Mouse (Mus musculus) forebrain, embryonic 15.5 days (tissue): Measurements from ENCODE around the gene Ppan. TPM values are rescaled to one million over a fixed set of nuclear protein-coding genes. Genes with fewer than 3 reads are reported as not detected.
A peak's percentile ranks its signal among the peaks of the same experiment; 100 is the strongest.

Source experiments
- ATAC-seq: fragments of 200-750 bp; cut with Nextera tagmentation; replicated peaks from 2 replicates; pipeline ENCODE4 v1.8.0; 2017; ENCODE audit warnings: mild to moderate bottlenecking, moderate TSS enrichment, moderate library complexity
- H3K27ac ChIP-seq: fragments of 300-500 bp; sonication (generic); replicated peaks from 2 replicates; pipeline ENCODE4 v1.5.1; 2015; ENCODE audit warnings: mild to moderate bottlenecking, inconsistent platforms
- H3K27me3 ChIP-seq: fragments of 300-500 bp; sonication (generic); 2 replicates; pipeline ENCODE4 v1.6.1; 2015; ENCODE audit warnings: inconsistent platforms
- H3K36me3 ChIP-seq: fragments of 300-500 bp; sonication (generic); 2 replicates; pipeline ENCODE4 v1.6.1; 2015; ENCODE audit warnings: mild to moderate bottlenecking, inconsistent platforms
- H3K4me1 ChIP-seq: fragments of 300-500 bp; sonication (generic); 2 replicates; pipeline ENCODE4 v1.6.1; 2015; ENCODE audit warnings: inconsistent platforms
- H3K4me2 ChIP-seq: fragments of 300-500 bp; sonication (generic); replicated peaks from 2 replicates; pipeline ENCODE4 v1.6.1; 2015; ENCODE audit warnings: mild to moderate bottlenecking, inconsistent platforms
- H3K4me3 ChIP-seq: fragments of 300-500 bp; sonication (generic); 2 replicates; pipeline ENCODE4 v1.5.1; 2015; ENCODE audit warnings: mild to moderate bottlenecking, inconsistent platforms
- H3K9ac ChIP-seq: fragments of 300-500 bp; sonication (generic); replicated peaks from 2 replicates; pipeline ENCODE4 v1.6.1; 2015; ENCODE audit warnings: mild to moderate bottlenecking, inconsistent platforms
- H3K9me3 ChIP-seq: fragments of 300-500 bp; sonication (generic); 2 replicates; pipeline ENCODE4 v1.6.1; 2016; ENCODE audit warnings: inconsistent platforms
- WGBS: fragments of 180-500 bp; shearing (Covaris S2); methylation state at CpG from one replicate; pipeline ENCODE4 v1.1.7; 2015; ENCODE audit warnings: mixed read lengths; 5-methylcytosine and 5-hydroxymethylcytosine counted together
- microRNA-seq: library from miRNA; unstranded; fragments of <30 nt; microRNA quantifications from one replicate; pipeline ENCODE4, GENCODE M21; 2016
- polyA plus RNA-seq: library from polyadenylated mRNA; unstranded; fragments of >200 nt; fragmentation: Nextera tagmentation; extraction: Ambion mirVana; gene quantifications from 2 replicates; pipeline ENCODE4 v1.2.1, GENCODE M21; 2015

The Ppan gene
- polyA plus RNA-seq, 1 experiment from 2014 or later = 57.1 TPM

DNA sequence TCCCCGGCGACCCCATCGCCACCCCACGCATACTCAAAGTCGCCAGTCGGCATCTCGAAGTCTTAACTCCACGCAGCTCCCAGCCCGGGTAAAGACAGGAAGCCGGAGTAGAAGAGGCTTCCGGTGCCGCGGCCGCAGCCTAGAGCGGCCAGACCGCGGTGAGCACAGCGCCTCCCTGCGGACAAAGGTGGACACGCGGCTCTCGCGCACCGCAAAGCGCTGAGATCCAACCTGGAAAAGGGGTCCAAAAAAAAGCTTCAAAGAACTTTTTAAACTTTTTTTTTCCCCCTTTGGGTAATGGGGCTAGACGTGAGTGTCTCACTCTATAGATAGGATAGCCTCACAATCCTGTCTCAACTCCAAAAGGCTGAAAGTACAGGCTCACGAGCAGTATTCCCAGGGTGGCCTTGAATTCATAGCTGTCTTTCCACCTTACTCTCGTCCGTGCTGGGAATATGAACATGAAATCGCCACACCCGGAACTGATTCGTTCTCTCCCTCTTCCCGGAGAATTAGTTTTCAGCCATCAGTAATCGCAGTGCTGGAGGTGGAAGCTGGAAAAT lies 10.6 kb downstream of the Ppan start, which contains the start of gene Eif3g:
TSS of gene Eif3g (minus strand) at position 113 of the 563 bp plus-strand sequence.
- Histone ChIP-seq H3K9ac (peak within 1 kb of the TSS; percentile 77), H3K4me1 (peaks cover 17% of the 10 kb centered on the region), H3K27me3 (no peaks in the 10 kb centered on the region), H3K9me3 (no peaks in the 10 kb centered on the region), H3K27ac (peak within 1 kb of the TSS; percentile 51), H3K4me2 (peak within 1 kb of the TSS; percentile 87), H3K4me3 (peak within 1 kb of the TSS; percentile 74), H3K36me3 (peaks cover 28% of the 10 kb centered on the region)
- 4% methylated on average over 34 of the region's 34 CpGs for WGBS
- peak; percentile 89 for ATAC-seq

GRCm38 (mm10) chr9:20901466-20902173 lies 13.6 kb downstream of the Ppan start:
- Histone ChIP-seq H3K4me2 (no peak overlapping the region), H3K9ac (no peak overlapping the region; the same call in 1 of the 2 replicates), H3K27ac (no peak overlapping the region), H3K4me3 (no peak overlapping the region), H3K27me3 (no peaks in the 10 kb centered on the region), H3K4me1 (peaks cover 17% of the 10 kb centered on the region), H3K9me3 (no peaks in the 10 kb centered on the region), H3K36me3 (peaks cover 14% of the 10 kb centered on the region)
- WGBS = 13% methylated on average over 13 of the region's 13 CpGs
- no peak for ATAC-seq

DNA sequence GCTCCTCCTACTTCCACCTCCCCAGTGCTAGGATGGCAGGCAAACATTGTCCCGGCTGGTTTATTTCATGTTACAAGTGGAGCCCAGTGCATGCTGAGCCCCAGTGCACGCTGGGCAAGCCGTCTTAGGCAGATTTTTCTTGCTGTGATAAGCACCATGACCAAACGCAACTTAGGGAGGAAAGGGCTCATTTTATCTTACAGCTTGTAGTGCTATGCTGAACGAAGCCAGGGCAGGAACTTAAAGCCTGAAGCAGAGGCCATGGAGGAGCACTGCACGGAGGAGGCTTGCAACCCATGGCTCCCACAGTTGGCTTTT lies 14.2 kb downstream of the Ppan start:
- Histone ChIP-seq H3K27ac (no peak overlapping the region), H3K9ac (no peak overlapping the region), H3K9me3 (no peaks in the 10 kb centered on the region), H3K27me3 (no peaks in the 10 kb centered on the region), H3K36me3 (peaks cover 19% of the 10 kb centered on the region), H3K4me2 (no peak overlapping the region), H3K4me3 (no peak overlapping the region), H3K4me1 (peaks cover 12% of the 10 kb centered on the region)
- ATAC-seq = no peak
- 48% methylated on average over 6 of the region's 6 CpGs for WGBS

- Histone ChIP-seq H3K4me1 (no peaks in the 10 kb centered on the region), H3K9ac (no peak overlapping the region), H3K4me2 (no peak overlapping the region), H3K36me3 (peaks cover 95% of the 10 kb centered on the region), H3K9me3 (no peaks in the 10 kb centered on the region), H3K4me3 (no peak overlapping the region), H3K27ac (no peak overlapping the region), H3K27me3 (no peaks in the 10 kb centered on the region)
- no peak for ATAC-seq
- 72% methylated on average over 9 of the region's 9 CpGs for WGBS
Measured at GRCm38 (mm10) chr9:20909948-20910347, 22.0 kb downstream of the Ppan start.

DNA sequence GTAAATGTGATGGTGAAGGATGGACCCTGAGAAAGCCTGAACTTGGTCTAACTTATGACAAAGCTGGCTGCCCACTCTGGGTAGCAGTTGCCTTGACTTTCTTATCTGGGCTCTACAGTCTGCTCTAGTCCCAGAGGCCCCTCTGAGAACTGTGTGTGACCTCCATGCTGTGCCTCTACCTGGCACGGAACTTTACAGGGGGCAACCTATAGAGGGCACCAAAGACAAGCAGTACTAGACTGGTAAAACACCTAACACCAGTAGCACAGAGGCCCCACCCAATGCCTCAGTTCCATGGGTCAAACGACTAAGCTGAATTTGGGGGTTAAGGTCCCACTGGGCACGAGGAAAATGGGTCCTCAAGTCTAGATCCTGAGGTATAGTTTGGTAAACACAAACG lies 28.2 kb downstream of the Ppan start:
- Histone ChIP-seq H3K27ac (no peak overlapping the region), H3K36me3 (peaks cover 100% of the 10 kb centered on the region), H3K9ac (no peak overlapping the region), H3K9me3 (no peaks in the 10 kb centered on the region), H3K4me2 (no peak overlapping the region), H3K4me1 (no peaks in the 10 kb centered on the region), H3K4me3 (no peak overlapping the region), H3K27me3 (no peaks in the 10 kb centered on the region)
- 84% methylated on average over 4 of the region's 4 CpGs for WGBS
- ATAC-seq = no peak

GRCm38 (mm10) chr9:20923258-20923657 lies 35.3 kb downstream of the Ppan start:
- Histone ChIP-seq H3K27ac (no peak overlapping the region), H3K36me3 (peaks cover 99% of the 10 kb centered on the region)
- 94% methylated on average over 3 of the region's 3 CpGs for WGBS

More at GRCm38 (mm10) chr9:20923258-20923657, 35.3 kb downstream of the Ppan start:
- Histone ChIP-seq H3K9ac (no peak overlapping the region), H3K27me3 (no peaks in the 10 kb centered on the region), H3K4me1 (no peaks in the 10 kb centered on the region), H3K9me3 (no peaks in the 10 kb centered on the region), H3K4me3 (no peak overlapping the region), H3K4me2 (no peak overlapping the region)
- no peak for ATAC-seq

Small RNAs within 50 kb of the gene (microRNA-seq; reads per million reads assigned to microRNA genes)
- not detected for gene Mir7081

Other genes starting within 250 kb of the Ppan start
- gene Ubl5, start 245.3 kb upstream of the Ppan start, polyA plus RNA-seq = 510 and 551 TPM in 2 replicates
- gene Fbxl12, start 243.4 kb upstream of the Ppan start, polyA plus RNA-seq = 16.3 and 16.4 TPM in 2 replicates
- gene Pin1, start 236.1 kb upstream of the Ppan start, polyA plus RNA-seq = 62.4 and 64.9 TPM in 2 replicates
- gene Olfm2, start 141.8 kb upstream of the Ppan start, polyA plus RNA-seq = 121 and 123 TPM in 2 replicates
- gene Col5a3, start 73.1 kb upstream of the Ppan start, polyA plus RNA-seq = 0.23 and 0.45 TPM in 2 replicates
- not detected in 2 replicates for gene Rdh8, start 69.7 kb upstream of the Ppan start, polyA plus RNA-seq
- gene A230050P20Rik, start 19.5 kb upstream of the Ppan start, polyA plus RNA-seq = 2.9 and 3.5 TPM in 2 replicates
- gene Angptl6, start 8.4 kb upstream of the Ppan start, polyA plus RNA-seq = 15.4 and 15.6 TPM in 2 replicates
- gene Eif3g, start 10.4 kb downstream of the Ppan start, polyA plus RNA-seq = 267 and 288 TPM in 2 replicates
- 80.0 and 84.6 TPM in 2 replicates for gene Dnmt1, start 71.7 kb downstream of the Ppan start, polyA plus RNA-seq
- gene S1pr2, start 88.6 kb downstream of the Ppan start, polyA plus RNA-seq = 6.9 and 7.5 TPM in 2 replicates
- gene Mrpl4, start 114.6 kb downstream of the Ppan start, polyA plus RNA-seq = 112 and 115 TPM in 2 replicates
- gene Icam1, start 127.8 kb downstream of the Ppan start, polyA plus RNA-seq = 2.8 and 3.0 TPM in 2 replicates
- gene Icam4, start 141.2 kb downstream of the Ppan start, polyA plus RNA-seq = 0.25 TPM in 1 of 2 replicates, not detected in the other
- 1.5 and 2.2 TPM in 2 replicates for gene Icam5, start 143.9 kb downstream of the Ppan start, polyA plus RNA-seq
- 0.37 and 2.2 TPM in 2 replicates for gene Zglp1, start 178.9 kb downstream of the Ppan start, polyA plus RNA-seq
- gene Gm49373, start 184.9 kb downstream of the Ppan start, polyA plus RNA-seq = 1.3 TPM in 2 replicates
- gene Fdx1l, start 185.4 kb downstream of the Ppan start, polyA plus RNA-seq = 52.2 and 58.9 TPM in 2 replicates
- 1.0 and 1.3 TPM in 2 replicates for gene Gm38431, start 203.8 kb downstream of the Ppan start, polyA plus RNA-seq
- gene Raver1, start 203.8 kb downstream of the Ppan start, polyA plus RNA-seq = 36.8 and 42.0 TPM in 2 replicates
- gene Tyk2, start 243.1 kb downstream of the Ppan start, polyA plus RNA-seq = 10.3 and 11.1 TPM in 2 replicates